Mouse (Mus musculus): Measurements from ENCODE around the gene Nsun4.

DNA sequence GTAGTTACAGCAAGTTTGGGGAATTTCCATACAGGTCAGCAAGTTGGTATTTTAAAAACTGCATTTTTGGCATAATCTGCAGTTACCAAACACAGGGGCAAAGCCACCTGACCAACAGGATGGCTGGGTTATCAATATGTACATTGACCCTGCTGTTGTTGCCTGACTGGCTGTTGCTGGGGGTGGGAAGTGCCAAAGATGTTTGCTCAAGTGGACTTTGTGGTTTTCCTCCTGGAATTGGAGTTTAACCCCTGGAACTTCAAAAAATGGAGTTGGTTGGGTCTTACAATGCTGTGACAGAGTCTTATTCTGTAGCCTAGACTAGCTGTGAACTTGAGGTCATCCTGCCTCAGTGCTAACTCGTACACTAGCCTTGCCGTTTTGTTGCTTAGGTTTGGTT lies 13.2 kb downstream of the Nsun4 start:
- TF ChIP-seq CTCF (IDR thresholded peaks at IDR 0.05; ENCODE audit: low read depth, low read length) (no peak), POLR2A (IDR thresholded peaks at IDR 0.05; ENCODE audit: extremely low read depth, insufficient read depth, low read length) (no peak)

Data from liver, adult 2 months (tissue).